Mouse (Mus musculus): ENCODE measurements around the gene Ppfia4.
"Not testable (repeated sequence)": the region's sequence is repeated elsewhere in the genome, so short reads cannot be mapped to it uniquely, and the experiment has no call there.

Ppfia4 gene

DNA sequence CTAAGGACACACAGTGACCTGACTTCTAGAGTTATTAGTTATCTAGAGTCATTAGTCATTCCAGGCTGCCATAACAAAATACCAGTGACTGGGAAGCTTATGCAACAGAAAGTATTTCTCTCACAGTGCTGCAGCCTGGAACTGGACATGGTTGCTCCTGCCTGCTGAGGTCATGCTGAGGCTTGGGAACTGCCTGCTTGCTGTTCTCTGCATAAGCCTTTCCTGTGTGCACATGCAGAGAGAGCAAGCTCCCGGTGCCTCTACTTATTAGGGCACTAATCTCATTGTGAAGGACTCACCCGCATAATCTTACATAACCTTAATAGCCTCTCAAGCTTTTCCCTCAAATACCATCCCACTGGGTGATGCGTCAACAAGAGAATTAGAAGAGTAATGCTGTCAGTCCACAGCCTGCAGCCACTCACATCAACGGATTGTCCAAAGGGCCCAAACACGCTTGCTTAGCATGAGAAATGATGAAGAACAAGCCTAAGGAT is 59.9 kb downstream of the Ppfia4 start:
- DNase-seq (ENCODE audit: low spot score): no peak

DNA sequence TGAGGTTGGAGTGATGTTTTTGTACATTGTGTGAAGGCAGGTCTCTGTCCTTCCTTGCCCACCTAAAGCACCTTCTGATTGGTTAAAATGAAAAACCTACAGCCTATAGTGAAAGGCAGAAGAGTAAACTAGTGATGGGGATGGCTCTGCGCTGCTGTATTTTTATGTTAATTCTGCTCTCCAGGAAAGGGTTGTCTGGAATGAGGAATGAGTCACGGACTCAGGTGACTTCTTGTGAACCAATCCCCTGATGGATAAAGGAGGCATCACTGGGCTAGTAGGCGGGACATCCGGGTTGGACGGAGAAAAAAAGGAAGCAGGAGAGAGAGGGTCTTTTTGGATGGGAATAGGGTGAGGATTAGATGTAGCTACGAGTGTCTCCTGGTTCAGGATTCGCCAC is 62.7 kb downstream of the Ppfia4 start:
- no peak for DNase-seq (ENCODE audit: low spot score)

DNA sequence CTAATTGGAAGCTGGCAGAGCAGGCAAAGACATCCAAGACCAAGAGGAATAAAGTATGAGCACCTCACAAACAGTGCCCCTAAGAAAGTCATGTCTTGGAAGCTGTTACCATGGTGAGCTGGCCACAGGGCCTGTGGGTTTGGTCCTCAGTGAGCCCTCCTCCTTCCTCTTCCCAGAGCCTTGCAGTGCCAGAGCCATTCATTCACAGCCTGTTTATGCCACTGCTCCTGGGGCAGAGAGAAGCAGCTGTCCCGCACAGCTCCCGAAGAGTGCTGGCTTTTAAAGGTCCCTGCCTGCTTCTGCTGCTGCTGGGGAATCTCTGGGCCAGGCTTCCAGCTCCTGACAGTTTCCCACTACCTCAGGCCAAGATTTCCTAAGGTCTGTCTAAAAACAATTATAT is 66.9 kb downstream of the Ppfia4 start:
- no peak for DNase-seq (ENCODE audit: low spot score)

DNA sequence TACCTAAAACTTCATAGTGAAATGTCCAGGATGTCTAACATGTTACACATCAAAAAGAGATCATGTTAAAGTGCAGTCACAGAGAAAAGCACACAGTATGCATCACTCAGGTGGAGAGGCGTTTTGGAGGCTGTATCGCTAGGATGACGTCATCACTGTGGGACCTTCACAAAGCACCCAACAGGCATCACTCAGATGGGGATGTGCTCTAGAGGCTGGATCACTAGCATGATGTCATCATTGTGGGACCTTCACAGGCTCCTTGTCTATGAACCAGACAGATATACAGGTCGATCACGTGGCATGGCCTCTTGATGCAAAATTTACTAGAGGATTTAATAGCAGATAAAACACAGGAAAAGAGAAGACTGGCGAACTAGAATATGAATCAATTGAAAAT is 68.4 kb downstream of the Ppfia4 start:
- DNase-seq (ENCODE audit: low spot score): no peak

DNA sequence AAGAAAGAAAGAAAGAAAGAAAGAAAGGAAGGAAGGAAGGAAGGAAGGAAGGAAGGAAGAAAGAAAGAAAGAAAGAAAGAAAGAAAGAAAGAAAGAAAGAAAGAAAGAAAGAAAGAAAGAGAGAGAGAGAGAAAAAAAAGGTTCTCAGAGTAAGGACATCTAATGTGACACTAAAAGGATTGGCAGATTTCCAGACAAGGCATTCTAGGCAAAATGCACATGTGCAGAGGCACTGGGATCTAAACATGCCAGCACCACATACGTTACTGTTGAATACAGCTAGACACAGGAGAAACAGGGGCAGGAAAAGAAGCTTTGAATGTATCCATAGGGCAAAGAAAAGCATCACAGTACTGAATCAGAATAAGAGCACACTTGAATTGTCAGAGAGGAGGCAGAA is 83.0 kb downstream of the Ppfia4 start:
- DNase-seq (ENCODE audit: low spot score): not testable (repeated sequence)
